In genomic region chr3:16816814-16817213, GRCm38 (mm10) we compare ENCODE assay signal across 10 mouse cellular contexts.
DNase-seq lines count a peak whose midpoint lies in the region; ATAC-seq and TF ChIP-seq lines count a peak whose summit lies in the region.
"Had no signal": no experiment of that assay in that cellular context is flagged by ENCODE, and none has a peak within 500 bp of the region (broad histone marks: within the 10 kb centered on the region; RNA-seq: fewer than 3 reads in every experiment).

No protein-coding gene starts in this region.

- H3K4me1 ChIP-seq in hindbrain, embryonic 14.5 days (replicated peaks; ENCODE audit: control insufficient read depth, insufficient read depth, low read length), result peaks cover 18% of the 10 kb centered on the region
- 0 out of 2 replicates have a peak, but pooled peaks cover 4% of the 10 kb centered on the region for H3K4me1 ChIP-seq in hindbrain, embryonic 10.5 days (replicated peaks)
- H3K4me1 ChIP-seq in hindbrain, postnatal 0 days (ENCODE audit: insufficient read depth, low read length), result no peaks in the 10 kb centered on the region; the same call in 1 of the 2 replicates
- H3K4me1 ChIP-seq: heart, embryonic 13.5 days had no signal

- no peak overlapping the region for H3K27ac ChIP-seq in hindbrain, embryonic 14.5 days
- H3K27ac ChIP-seq in hindbrain, embryonic 10.5 days, result no peak overlapping the region
- no peak overlapping the region for H3K27ac ChIP-seq in hindbrain, postnatal 0 days
- H3K27ac ChIP-seq: heart, embryonic 13.5 days had no signal

- H3K36me3 ChIP-seq in hindbrain, embryonic 14.5 days (replicated peaks; ENCODE audit: control insufficient read depth, insufficient read depth), result no peaks in the 10 kb centered on the region
- H3K36me3 ChIP-seq in hindbrain, embryonic 10.5 days, result no peaks in the 10 kb centered on the region
- no peaks in the 10 kb centered on the region for H3K36me3 ChIP-seq in hindbrain, postnatal 0 days (ENCODE audit: insufficient read depth, low read length)
- H3K36me3 ChIP-seq: heart, embryonic 13.5 days had no signal

- peak; percentile 86 for DNase-seq in hindbrain, embryonic 14.5 days (ENCODE audit: low spot score)
- no peak for DNase-seq in hindbrain, embryonic 10.5 days (ENCODE audit: low spot score)
- peak; percentile 8 for DNase-seq in right cerebral cortex, postnatal 4 days
- no peak for DNase-seq in right cerebral cortex, postnatal 36 days (ENCODE audit: low spot score in 2 of 2)
- DNase-seq in hindbrain, postnatal 0 days (ENCODE audit: low spot score), result peak; percentile 80
- DNase-seq in urinary bladder, postnatal 4 days (ENCODE audit: low spot score in 2 of 2), result no peak
- DNase-seq: thymus, postnatal 36 days had no signal

- ATAC-seq in hindbrain, embryonic 14.5 days (ENCODE audit: low FRiP score), result peak; percentile 51; the same call in 1 of the 2 replicates
- peak; percentile 44 for ATAC-seq in hindbrain, postnatal 0 days
- no peak for ATAC-seq in inflammation-experienced regulatory T-cells, adult 6 months
- ATAC-seq: Patski had no signal

- no peaks in the 10 kb centered on the region for H3K9me3 ChIP-seq in hindbrain, embryonic 14.5 days (ENCODE audit: control insufficient read depth, low read length)
- H3K9me3 ChIP-seq in hindbrain, embryonic 10.5 days, result no peaks in the 10 kb centered on the region
- H3K9me3 ChIP-seq in hindbrain, postnatal 0 days (ENCODE audit: low read length), result no peaks in the 10 kb centered on the region
- H3K9me3 ChIP-seq: heart, embryonic 13.5 days had no signal

- no peaks in the 10 kb centered on the region for H3K27me3 ChIP-seq in hindbrain, embryonic 14.5 days (ENCODE audit: control insufficient read depth, insufficient read depth, low read length)
- H3K27me3 ChIP-seq in hindbrain, embryonic 10.5 days (ENCODE audit: insufficient read depth, poor library complexity, severe bottlenecking), result no peaks in the 10 kb centered on the region
- no peaks in the 10 kb centered on the region for H3K27me3 ChIP-seq in hindbrain, postnatal 0 days (ENCODE audit: insufficient read depth, low read length)
- H3K27me3 ChIP-seq: heart, embryonic 13.5 days had no signal

- TF ChIP-seq CTCF in hindbrain, postnatal 0 days (IDR thresholded peaks at IDR 0.05; ENCODE audit: low read depth), result peak; percentile 74

- H3K4me3 ChIP-seq in hindbrain, embryonic 14.5 days (replicated peaks; ENCODE audit: low read length), result no peak overlapping the region
- no peak overlapping the region for H3K4me3 ChIP-seq in hindbrain, embryonic 10.5 days
- H3K4me3 ChIP-seq in hindbrain, postnatal 0 days (ENCODE audit: low read length), result no peak overlapping the region
- H3K4me3 ChIP-seq: heart, embryonic 13.5 days had no signal

- WGBS in hindbrain, embryonic 14.5 days, result 17% methylated on average over 2 of the region's 2 CpGs
- WGBS in hindbrain, embryonic 10.5 days, result 34% methylated on average over 2 of the region's 2 CpGs
- WGBS in hindbrain, postnatal 0 days, result 19% methylated on average over 2 of the region's 2 CpGs

- no peak overlapping the region for H3K4me2 ChIP-seq in hindbrain, embryonic 14.5 days (replicated peaks)
- H3K4me2 ChIP-seq in hindbrain, postnatal 0 days (ENCODE audit: low read depth, low read length), result no peak overlapping the region
- H3K4me2 ChIP-seq: heart, embryonic 13.5 days had no signal

- no peak overlapping the region for H3K9ac ChIP-seq in hindbrain, embryonic 14.5 days
- H3K9ac ChIP-seq in hindbrain, postnatal 0 days (replicated peaks; ENCODE audit: low read length), result no peak overlapping the region
- H3K9ac ChIP-seq: heart, embryonic 13.5 days had no signal

Comparison
In these comparisons a context has a peak if more than half of its experiments do, and no peak if none do; other contexts are left out.
1. DNase-seq: peak in hindbrain, embryonic 14.5 days (single experiment), right cerebral cortex, postnatal 4 days (single experiment) and hindbrain, postnatal 0 days (single experiment); none in hindbrain, embryonic 10.5 days (single experiment), right cerebral cortex, postnatal 36 days (0 of 2) and urinary bladder, postnatal 4 days (0 of 2).